Mouse (Mus musculus): ENCODE data around the gene Cd52. TPM values are rescaled to one million over a fixed set of nuclear protein-coding genes. Genes with fewer than 3 reads are reported as not detected.

The Cd52 gene
- total and polyA plus RNA-seq, 3 experiments, result 1,886 to 5,448 (median 2,306) TPM

GRCm38 (mm10) chr4:134113356-134113994 is 18.6 kb upstream of the Cd52 start:
- Histone ChIP-seq H3K4me1 (ENCODE audit: control insufficient read depth in 1 of 2, insufficient read depth in 2 of 2) (peaks cover 31 to 84% of the 10 kb centered on the region in 2 experiments), H3K27me3 (replicated peaks) (no peaks in the 10 kb centered on the region), H3K4me3 (replicated peaks in 1 of 3; ENCODE audit: low read depth in 2 of 3, low read length in 2 of 3, poor library complexity in 1 of 3) (no peak overlapping the region), H3K27ac (ENCODE audit: insufficient read depth, low read depth) (no peak overlapping the region), H3K9me3 (replicated peaks; ENCODE audit: low read length) (no peaks in the 10 kb centered on the region), H3K9ac (ENCODE audit: insufficient read depth, low read depth) (no peak overlapping the region), H3K4me2 (ENCODE audit: insufficient read depth, low read depth, poor library complexity, severe bottlenecking) (no peak overlapping the region), H3K36me3 (replicated peaks in 1 of 2; ENCODE audit: control insufficient read depth in 1 of 2, insufficient read depth in 1 of 2, low read length in 1 of 2) (peaks cover 36 to 61% of the 10 kb centered on the region in 2 experiments), H3K79me2 (replicated peaks; ENCODE audit: control insufficient read depth, extremely low read depth, insufficient read depth, poor library complexity, severe bottlenecking) (no peaks in the 10 kb centered on the region)
- DNase-seq (ENCODE audit: extremely low read depth), result no peak
- TF ChIP-seq SIN3A (IDR thresholded peaks at IDR 0.05; ENCODE audit: low read length), result no peak
- in situ Hi-C loops (cut with MboI; ENCODE audit: low pct_ligation_motif_present, low pct_unique_long_range_greater_than_20kb, low sequenced_read_pairs), result no loop called here
- dilution Hi-C loops (cut with MboI; ENCODE audit: extremely low pct_ligation_motif_present, extremely low pct_unique_long_range_greater_than_20kb, low sequenced_read_pairs), result no loop called here

DNA sequence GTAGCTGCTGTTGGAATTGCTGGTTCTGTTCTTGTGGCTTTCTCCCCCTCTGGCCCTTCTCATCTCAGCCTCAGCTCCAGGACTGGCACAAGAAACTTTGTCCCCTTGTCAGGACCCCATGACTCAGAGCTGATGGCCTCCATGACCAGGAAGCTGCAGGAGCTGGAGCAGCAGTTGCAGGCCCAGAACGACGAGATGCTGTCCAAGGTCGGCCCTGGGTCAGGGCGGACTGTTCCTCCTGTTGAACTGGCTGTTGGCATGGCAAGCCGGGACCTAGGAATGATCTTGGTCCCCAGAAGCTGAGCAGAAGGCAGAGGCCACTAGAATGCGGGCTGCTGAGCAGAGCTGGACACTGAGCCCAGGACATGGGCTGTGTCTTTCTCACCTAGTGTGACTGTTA is 17.5 kb upstream of the Cd52 start:
- H3K27me3 ChIP-seq (replicated peaks), result no peaks in the 10 kb centered on the region
- H3K9me3 ChIP-seq (replicated peaks; ENCODE audit: low read length), result no peaks in the 10 kb centered on the region
- TF ChIP-seq MYC (IDR thresholded peaks at IDR 0.05; ENCODE audit: low read depth, low read length) (no peak), SMC3 (IDR thresholded peaks at IDR 0.05; ENCODE audit: low read depth, low read length) (no peak), MEF2A (IDR thresholded peaks at IDR 0.05; ENCODE audit: borderline replicate concordance, low read depth, low read length) (no peak), RCOR1 (conservative IDR thresholded peaks at IDR 0.05; ENCODE audit: low read depth, low read length) (no peak), MAFK (IDR thresholded peaks at IDR 0.05; ENCODE audit: insufficient replicate concordance, low read length) (no peak), USF1 (IDR thresholded peaks at IDR 0.05; ENCODE audit: low read depth, low read length) (no peak), ZNF384 (IDR thresholded peaks at IDR 0.05; ENCODE audit: low read depth, low read length) (no peak), USF2 (conservative IDR thresholded peaks at IDR 0.05; ENCODE audit: low read depth, low read length) (no peak), UBTF (IDR thresholded peaks at IDR 0.05; ENCODE audit: low read depth, low read length) (no peak), ZC3H11A (IDR thresholded peaks at IDR 0.05; ENCODE audit: low read depth, low read length) (no peak)
- no peak overlapping the region; the same call in 1 of the 2 replicates for H3K27ac ChIP-seq (ENCODE audit: insufficient read depth, low read depth)
- H3K4me2 ChIP-seq (ENCODE audit: insufficient read depth, low read depth, poor library complexity, severe bottlenecking), result no peak overlapping the region
- DNase-seq (ENCODE audit: extremely low read depth), result no peak
- peaks cover 36 to 71% of the 10 kb centered on the region in 2 experiments for H3K36me3 ChIP-seq (replicated peaks in 1 of 2; ENCODE audit: control insufficient read depth in 1 of 2, insufficient read depth in 1 of 2, low read length in 1 of 2)
- dilution Hi-C loops (cut with MboI; ENCODE audit: extremely low pct_ligation_motif_present, extremely low pct_unique_long_range_greater_than_20kb, low sequenced_read_pairs), result no loop called here
- in situ Hi-C loops (cut with MboI; ENCODE audit: low pct_ligation_motif_present, low pct_unique_long_range_greater_than_20kb, low sequenced_read_pairs), result no loop called here
- no peak overlapping the region for H3K9ac ChIP-seq (ENCODE audit: insufficient read depth, low read depth)
- no peaks in the 10 kb centered on the region for H3K79me2 ChIP-seq (replicated peaks; ENCODE audit: control insufficient read depth, extremely low read depth, insufficient read depth, poor library complexity, severe bottlenecking)
- H3K4me3 ChIP-seq (replicated peaks in 1 of 3; ENCODE audit: low read depth in 2 of 3, low read length in 2 of 3, poor library complexity in 1 of 3), result no peak overlapping the region
- H3K4me1 ChIP-seq (ENCODE audit: control insufficient read depth in 1 of 2, insufficient read depth in 2 of 2), result peaks cover 22 to 84% of the 10 kb centered on the region in 2 experiments

GRCm38 (mm10) chr4:134110653-134111052 is 15.8 kb upstream of the Cd52 start:
- Histone ChIP-seq H3K9me3 (replicated peaks; ENCODE audit: low read length) (no peaks in the 10 kb centered on the region), H3K9ac (ENCODE audit: insufficient read depth, low read depth) (no peak overlapping the region), H3K79me2 (replicated peaks; ENCODE audit: control insufficient read depth, extremely low read depth, insufficient read depth, poor library complexity, severe bottlenecking) (no peaks in the 10 kb centered on the region), H3K4me3 (replicated peaks in 1 of 3; ENCODE audit: low read depth in 2 of 3, low read length in 2 of 3, poor library complexity in 1 of 3) (no peak overlapping the region), H3K27ac (ENCODE audit: insufficient read depth, low read depth) (no peak overlapping the region), H3K27me3 (replicated peaks) (no peaks in the 10 kb centered on the region), H3K4me1 (ENCODE audit: control insufficient read depth in 1 of 2, insufficient read depth in 2 of 2) (peaks cover 27 to 83% of the 10 kb centered on the region in 2 experiments), H3K4me2 (ENCODE audit: insufficient read depth, low read depth, poor library complexity, severe bottlenecking) (no peak overlapping the region), H3K36me3 (replicated peaks in 1 of 2; ENCODE audit: control insufficient read depth in 1 of 2, insufficient read depth in 1 of 2, low read length in 1 of 2) (peaks cover 36 to 75% of the 10 kb centered on the region in 2 experiments)
- dilution Hi-C loops (cut with MboI; ENCODE audit: extremely low pct_ligation_motif_present, extremely low pct_unique_long_range_greater_than_20kb, low sequenced_read_pairs) (no loop called here), in situ Hi-C loops (cut with MboI; ENCODE audit: low pct_ligation_motif_present, low pct_unique_long_range_greater_than_20kb, low sequenced_read_pairs) (no loop called here)
- no peak for DNase-seq (ENCODE audit: extremely low read depth)
- TF ChIP-seq POLR2A (IDR thresholded peaks at IDR 0.05; ENCODE audit: low read depth, low read length) (no peak), UBTF (IDR thresholded peaks at IDR 0.05; ENCODE audit: low read depth, low read length) (no peak), CTCF (conservative IDR thresholded peaks at IDR 0.05 in 1 of 2, IDR thresholded peaks at IDR 0.05 in 1 of 2; ENCODE audit: low read depth in 2 of 2, low read length in 2 of 2) (no peak), CHD2 (IDR thresholded peaks at IDR 0.05; ENCODE audit: low read length) (no peak), GABPA (IDR thresholded peaks at IDR 0.05; ENCODE audit: insufficient replicate concordance, low read depth, low read length) (no peak), MXI1 (IDR thresholded peaks at IDR 0.05; ENCODE audit: low read depth, low read length) (no peak), RAD21 (IDR thresholded peaks at IDR 0.05; ENCODE audit: low read depth, low read length) (no peak), RCOR1 (conservative IDR thresholded peaks at IDR 0.05; ENCODE audit: low read depth, low read length) (no peak), JUND (conservative IDR thresholded peaks at IDR 0.05; ENCODE audit: low read depth, low read length) (no peak), ETS1 (conservative IDR thresholded peaks at IDR 0.05; ENCODE audit: low read depth, low read length) (no peak), MEF2A (IDR thresholded peaks at IDR 0.05; ENCODE audit: borderline replicate concordance, low read depth, low read length) (no peak), ZC3H11A (IDR thresholded peaks at IDR 0.05; ENCODE audit: low read depth, low read length) (no peak), MAZ (IDR thresholded peaks at IDR 0.05; ENCODE audit: low read depth, low read length) (no peak), SMC3 (IDR thresholded peaks at IDR 0.05; ENCODE audit: low read depth, low read length) (no peak), E2F4 (IDR thresholded peaks at IDR 0.05; ENCODE audit: insufficient replicate concordance, low read depth, low read length) (no peak)

Measured in CH12.LX (cell line).